Mouse (Mus musculus) heart, embryonic 16.5 days (tissue): ENCODE measurements at regions not wholly inside any gene's neighbourhood (a gene's known extent, or its start where the extent isn't known, plus 50 kb on each side); places are given as distances from the start of the nearest gene placed in this dataset.
"Not testable (repeated sequence)": the region's sequence is repeated elsewhere in the genome, so short reads cannot be mapped to it uniquely, and the experiment has no call there.

Experiments used
- ATAC-seq: fragments of 200-750 bp; cut with Nextera tagmentation; replicated peaks from 2 replicates; pipeline ENCODE4 v1.8.0; 2017; ENCODE audit warnings: moderate number of reproducible peaks; ENCODE audit not compliant: insufficient read depth, low FRiP score; ENCODE audit errors: extremely low read depth
- H3K27ac ChIP-seq: fragments of 300-500 bp; sonication (generic); 2 replicates; pipeline ENCODE4 v1.5.1; 2014; ENCODE audit warnings: mild to moderate bottlenecking, low read length, control low read depth, moderate library complexity
- H3K27me3 ChIP-seq: fragments of 300-500 bp; sonication (generic); 2 replicates; pipeline ENCODE4 v1.6.1; 2014; ENCODE audit warnings: low read length, mixed read lengths; ENCODE audit not compliant: control insufficient read depth, insufficient read depth
- H3K36me3 ChIP-seq: fragments of 300-500 bp; sonication (generic); 2 replicates; pipeline ENCODE4 v1.6.1; 2014; ENCODE audit not compliant: control insufficient read depth, insufficient read depth
- H3K4me1 ChIP-seq: fragments of 300-500 bp; sonication (generic); 2 replicates; pipeline ENCODE4 v1.6.1; 2014; ENCODE audit warnings: low read length, mixed read lengths; ENCODE audit not compliant: control insufficient read depth, insufficient read depth
- H3K4me2 ChIP-seq: fragments of 300-500 bp; sonication (generic); 2 replicates; pipeline ENCODE4 v1.6.1; 2014; ENCODE audit warnings: low read depth, mild to moderate bottlenecking, control low read depth, low read length
- H3K4me3 ChIP-seq: fragments of 300-500 bp; sonication (generic); 2 replicates; pipeline ENCODE4 v1.5.1; 2014; ENCODE audit warnings: mild to moderate bottlenecking, control low read depth, low read length
- H3K9ac ChIP-seq: fragments of 300-500 bp; sonication (generic); 2 replicates; pipeline ENCODE4 v1.6.1; 2014; ENCODE audit warnings: low read length, control low read depth
- H3K9me3 ChIP-seq: fragments of 300-500 bp; sonication (generic); replicated peaks from 2 replicates; pipeline ENCODE4 v1.6.1; 2016; ENCODE audit warnings: low read length; ENCODE audit not compliant: control insufficient read depth
- WGBS: fragments of 180-500 bp; shearing (Covaris S2); extraction: QIAGEN DNeasy Blood & Tissue Kit; methylation state at CpG from one replicate; pipeline ENCODE4 v1.1.7; 2014; 5-methylcytosine and 5-hydroxymethylcytosine counted together

DNA sequence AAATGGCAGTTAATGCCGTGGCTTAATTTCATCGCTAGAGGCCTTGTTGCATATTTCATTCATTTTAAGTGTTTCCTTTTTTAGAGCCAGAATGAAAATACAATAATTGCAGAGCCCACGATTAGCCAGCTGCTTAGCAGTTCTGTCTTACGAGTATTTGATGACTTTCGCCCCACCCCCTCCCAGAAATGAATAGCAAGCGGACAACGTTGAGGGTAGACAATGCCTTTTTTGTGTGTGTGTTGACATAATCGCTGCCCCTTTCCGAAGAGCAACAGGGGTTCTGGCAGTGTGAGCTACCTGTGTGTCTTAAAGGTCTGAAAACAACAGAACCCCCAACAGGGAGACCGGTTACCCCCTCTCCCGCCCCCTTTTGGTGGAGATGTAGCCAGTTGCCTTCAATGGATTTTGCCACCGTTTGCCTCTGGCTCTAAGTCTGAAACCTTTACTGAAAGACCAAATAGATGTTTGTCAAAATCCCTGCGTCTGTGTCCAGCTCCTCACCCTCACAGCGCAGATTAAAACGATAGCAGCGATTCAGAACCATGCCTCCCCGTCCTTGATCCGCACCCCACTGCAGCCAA, 242.6 kb upstream of the Gm6793 start:
- Histone ChIP-seq H3K4me2 (peak overlapping the region; percentile 43), H3K9me3 (no peaks in the 10 kb centered on the region), H3K27me3 (no peaks in the 10 kb centered on the region), H3K4me3 (peak overlapping the region; percentile 8), H3K36me3 (no peaks in the 10 kb centered on the region), H3K9ac (no peak overlapping the region), H3K4me1 (no peaks in the 10 kb centered on the region), H3K27ac (no peak overlapping the region)
- 19% methylated on average over 18 of the region's 18 CpGs for WGBS
- no peak for ATAC-seq

DNA sequence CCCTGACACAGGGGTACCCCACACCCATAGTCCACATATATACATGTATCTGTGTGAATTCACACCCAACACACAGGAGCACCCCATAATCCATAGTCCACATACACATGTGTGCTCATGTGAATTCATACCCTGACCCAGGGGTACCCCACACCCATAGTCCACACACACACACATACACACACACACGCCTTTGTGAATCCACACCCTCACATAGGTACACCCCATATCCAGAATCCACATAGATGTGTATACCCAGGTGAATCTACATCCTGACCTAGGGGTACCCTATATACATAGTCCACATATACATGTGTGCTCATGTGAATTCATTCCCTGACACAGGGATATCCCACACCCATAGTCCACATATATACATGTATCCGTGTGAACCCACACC, 231.8 kb upstream of the Gm6793 start:
- not testable (repeated sequence) for ATAC-seq, H3K4me2 ChIP-seq, H3K4me1 ChIP-seq, H3K4me3 ChIP-seq, H3K9ac ChIP-seq, H3K36me3 ChIP-seq, H3K27ac ChIP-seq, H3K9me3 ChIP-seq, H3K27me3 ChIP-seq
- 79% methylated on average over 2 of the region's 2 CpGs for WGBS

GRCm38 (mm10) chr8:112238681-112239080, 223.8 kb upstream of the Gm6793 start:
- Histone ChIP-seq H3K27me3 (no peaks in the 10 kb centered on the region), H3K9ac (no peak overlapping the region), H3K9me3 (0 out of 2 replicates have a peak, but pooled peaks cover 2% of the 10 kb centered on the region), H3K27ac (no peak overlapping the region), H3K4me1 (no peaks in the 10 kb centered on the region), H3K36me3 (no peaks in the 10 kb centered on the region), H3K4me2 (no peak overlapping the region), H3K4me3 (no peak overlapping the region)
- no peak for ATAC-seq
- WGBS, result 59% methylated on average over 9 of the region's 9 CpGs

- not testable (repeated sequence) for H3K9me3 ChIP-seq, H3K27me3 ChIP-seq, H3K27ac ChIP-seq, ATAC-seq, H3K4me3 ChIP-seq, H3K4me2 ChIP-seq, H3K36me3 ChIP-seq, H3K9ac ChIP-seq, H3K4me1 ChIP-seq
- 89% methylated on average over 19 of the region's 19 CpGs for WGBS
These were observed 221.9 kb upstream of the Gm6793 start for GRCm38 (mm10) chr8:112236751-112237150.

GRCm38 (mm10) chr8:112219656-112220055, 204.8 kb upstream of the Gm6793 start:
- no peaks in the 10 kb centered on the region for H3K27me3 ChIP-seq
- H3K9ac ChIP-seq, result no peak overlapping the region
- H3K4me1 ChIP-seq, result no peaks in the 10 kb centered on the region
- no peak overlapping the region for H3K4me2 ChIP-seq
- 79% methylated on average over 6 of the region's 6 CpGs for WGBS
- no peak for ATAC-seq
- H3K36me3 ChIP-seq, result no peaks in the 10 kb centered on the region
- no peak overlapping the region for H3K27ac ChIP-seq
- no peaks in the 10 kb centered on the region for H3K9me3 ChIP-seq
- H3K4me3 ChIP-seq, result no peak overlapping the region

GRCm38 (mm10) chr8:112212170-112212569, 197.3 kb upstream of the Gm6793 start:
- WGBS, result 79% methylated on average over 5 of the region's 5 CpGs

DNA sequence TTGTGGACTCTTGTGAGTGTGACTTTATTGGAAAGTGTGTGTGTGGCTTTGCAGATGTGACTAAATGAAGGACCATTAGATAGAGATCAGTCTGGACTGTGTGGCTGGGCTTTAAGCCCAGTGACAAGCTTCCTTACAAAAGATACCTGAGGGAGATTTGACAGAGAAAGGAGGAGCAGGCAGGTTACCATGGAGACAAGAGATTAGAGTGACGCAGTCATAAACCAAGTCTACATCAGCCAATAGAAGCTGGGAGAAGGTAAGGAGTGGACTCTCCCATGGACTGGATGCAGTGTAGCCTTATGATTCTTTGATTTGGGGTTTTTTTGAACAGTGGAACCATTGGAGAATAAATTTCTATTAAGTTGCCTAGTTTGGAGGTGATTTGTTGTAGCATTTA, 181.6 kb upstream of the Gm6793 start:
- Histone ChIP-seq H3K36me3 (no peaks in the 10 kb centered on the region), H3K4me3 (no peak overlapping the region), H3K27ac (no peak overlapping the region), H3K9me3 (no peaks in the 10 kb centered on the region), H3K4me2 (no peak overlapping the region), H3K4me1 (no peaks in the 10 kb centered on the region), H3K9ac (no peak overlapping the region), H3K27me3 (no peaks in the 10 kb centered on the region)
- WGBS, result 36% methylated on average over 1 of the region's 1 CpGs
- no peak for ATAC-seq

More at GRCm38 (mm10) chr8:112212170-112212569, 197.3 kb upstream of the Gm6793 start:
- H3K27ac ChIP-seq, result no peak overlapping the region
- H3K4me2 ChIP-seq, result no peak overlapping the region
- H3K36me3 ChIP-seq, result no peaks in the 10 kb centered on the region
- no peak overlapping the region for H3K4me3 ChIP-seq
- H3K4me1 ChIP-seq, result no peaks in the 10 kb centered on the region
- no peaks in the 10 kb centered on the region for H3K27me3 ChIP-seq
- no peak for ATAC-seq
- H3K9ac ChIP-seq, result no peak overlapping the region
- H3K9me3 ChIP-seq, result peaks cover 6% of the 10 kb centered on the region; the same call in 1 of the 2 replicates

DNA sequence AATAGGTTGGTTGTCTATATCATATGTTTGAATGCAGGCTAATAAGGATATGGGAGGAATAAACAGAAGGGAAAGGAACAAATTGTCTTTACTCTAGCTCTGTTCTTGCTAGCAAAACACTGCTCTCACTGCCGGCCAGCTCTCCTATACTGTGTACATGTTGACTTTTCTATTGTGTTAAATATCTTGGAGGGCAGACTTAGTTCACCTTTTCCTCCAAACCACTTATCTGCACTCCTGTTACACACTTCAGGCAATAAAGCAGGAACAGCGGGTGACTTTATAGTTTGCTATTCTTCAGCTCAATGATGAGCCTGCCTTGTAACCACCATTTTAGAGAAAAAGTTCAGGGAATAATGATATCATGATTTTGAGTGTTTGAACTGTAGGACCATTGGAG, 181.0 kb upstream of the Gm6793 start:
- no peak overlapping the region for H3K4me2 ChIP-seq
- H3K4me3 ChIP-seq, result no peak overlapping the region
- no peaks in the 10 kb centered on the region for H3K9me3 ChIP-seq
- H3K4me1 ChIP-seq, result no peaks in the 10 kb centered on the region
- H3K9ac ChIP-seq, result no peak overlapping the region
- no peaks in the 10 kb centered on the region for H3K36me3 ChIP-seq
- 63% methylated on average over 2 of the region's 2 CpGs for WGBS
- no peak for ATAC-seq
- H3K27ac ChIP-seq, result no peak overlapping the region
- no peaks in the 10 kb centered on the region for H3K27me3 ChIP-seq

- Histone ChIP-seq H3K4me2 (no peak overlapping the region), H3K4me3 (no peak overlapping the region), H3K27me3 (no peaks in the 10 kb centered on the region), H3K9me3 (no peaks in the 10 kb centered on the region), H3K27ac (no peak overlapping the region), H3K36me3 (no peaks in the 10 kb centered on the region), H3K4me1 (no peaks in the 10 kb centered on the region), H3K9ac (no peak overlapping the region)
- WGBS, result 57% methylated on average over 3 of the region's 3 CpGs
- ATAC-seq, result no peak
These were observed 177.0 kb upstream of the Gm6793 start for GRCm38 (mm10) chr8:112191846-112192245.
